Mouse (Mus musculus) forebrain, embryonic 10.5 days (tissue): ENCODE measurements around the gene Alg12. TPM values are rescaled to one million over a fixed set of nuclear protein-coding genes. Genes with fewer than 3 reads are reported as not detected.

ENCODE experiments used
- DNase-seq: peaks from one replicate; pipeline ENCODE4 v3.0.0-alpha.2; 2017; ENCODE audit warnings: low spot score; ENCODE audit errors: extremely low spot score
- H3K27ac ChIP-seq: fragments of 300-500 bp; sonication (generic); 2 replicates; pipeline ENCODE4 v1.5.1; 2016; ENCODE audit warnings: mild to moderate bottlenecking
- H3K27me3 ChIP-seq: fragments of 300-500 bp; sonication (generic); 2 replicates; pipeline ENCODE4 v1.6.1; 2016; ENCODE audit warnings: mild to moderate bottlenecking; ENCODE audit not compliant: poor library complexity, severe bottlenecking
- H3K36me3 ChIP-seq: fragments of 300-500 bp; sonication (generic); replicated peaks from 2 replicates; pipeline ENCODE4 v1.6.1; 2016; ENCODE audit warnings: mild to moderate bottlenecking, moderate library complexity
- H3K4me1 ChIP-seq: fragments of 300-500 bp; sonication (generic); 2 replicates; pipeline ENCODE4 v1.6.1; 2016
- H3K4me3 ChIP-seq: fragments of 300-500 bp; sonication (generic); 2 replicates; pipeline ENCODE4 v1.5.1; 2016; ENCODE audit warnings: mild to moderate bottlenecking, moderate library complexity
- H3K9me3 ChIP-seq: fragments of 300-500 bp; sonication (generic); 2 replicates; pipeline ENCODE4 v1.6.1; 2016; ENCODE audit warnings: mild to moderate bottlenecking, moderate library complexity
- WGBS: fragments of 180-500 bp; shearing (Covaris S2); methylation state at CpG from one replicate; pipeline ENCODE4 v1.1.7; 2016; 5-methylcytosine and 5-hydroxymethylcytosine counted together
- polyA plus RNA-seq: library from polyadenylated mRNA; unstranded; fragments of >200 nt; fragmentation: Nextera tagmentation; extraction: Ambion mirVana; gene quantifications from 2 replicates; pipeline ENCODE4 v1.2.1, GENCODE M21; 2016

The Alg12 gene
- polyA plus RNA-seq, 1 experiment from 2014 or later: 11.4 TPM

GRCm38 (mm10) chr15:88837199-88837932 lies 18.2 kb upstream of the Alg12 start:
- DNase-seq: peak; percentile 74
- Histone ChIP-seq H3K36me3 (no peaks in the 10 kb centered on the region), H3K9me3 (no peaks in the 10 kb centered on the region), H3K4me3 (peak overlapping the region; percentile 60), H3K4me1 (peaks cover 37% of the 10 kb centered on the region), H3K27ac (peak overlapping the region; percentile 83), H3K27me3 (no peaks in the 10 kb centered on the region)
- under 1% methylated on average over 39 of the region's 39 CpGs for WGBS

GRCm38 (mm10) chr15:88836571-88836970 lies 17.5 kb upstream of the Alg12 start:
- WGBS: 80% methylated on average over 5 of the region's 5 CpGs
- no peaks in the 10 kb centered on the region for H3K9me3 ChIP-seq
- peaks cover 37% of the 10 kb centered on the region for H3K4me1 ChIP-seq
- no peak overlapping the region for H3K27ac ChIP-seq
- no peak for DNase-seq
- no peaks in the 10 kb centered on the region for H3K36me3 ChIP-seq
- no peaks in the 10 kb centered on the region for H3K27me3 ChIP-seq
- H3K4me3 ChIP-seq: peak overlapping the region; percentile 60

GRCm38 (mm10) chr15:88836031-88836430 lies 16.9 kb upstream of the Alg12 start:
- DNase-seq: no peak
- no peak overlapping the region for H3K27ac ChIP-seq
- H3K4me1 ChIP-seq: peaks cover 37% of the 10 kb centered on the region
- no peaks in the 10 kb centered on the region for H3K9me3 ChIP-seq
- no peaks in the 10 kb centered on the region for H3K36me3 ChIP-seq
- WGBS: 85% methylated on average over 6 of the region's 6 CpGs
- H3K4me3 ChIP-seq: no peak overlapping the region
- no peaks in the 10 kb centered on the region for H3K27me3 ChIP-seq

GRCm38 (mm10) chr15:88832536-88832935 lies 13.4 kb upstream of the Alg12 start:
- H3K4me1 ChIP-seq: peaks cover 25% of the 10 kb centered on the region
- WGBS: 87% methylated on average over 9 of the region's 9 CpGs
- DNase-seq: no peak
- no peaks in the 10 kb centered on the region for H3K27me3 ChIP-seq
- no peaks in the 10 kb centered on the region for H3K9me3 ChIP-seq
- no peak overlapping the region for H3K4me3 ChIP-seq
- H3K27ac ChIP-seq: no peak overlapping the region
- peaks cover 3% of the 10 kb centered on the region for H3K36me3 ChIP-seq

- H3K36me3 ChIP-seq: peaks cover 14% of the 10 kb centered on the region
- DNase-seq: no peak
- no peaks in the 10 kb centered on the region for H3K27me3 ChIP-seq
- H3K27ac ChIP-seq: no peak overlapping the region
- H3K9me3 ChIP-seq: no peaks in the 10 kb centered on the region
- no peak overlapping the region for H3K4me3 ChIP-seq
- 81% methylated on average over 5 of the region's 5 CpGs for WGBS
- peaks cover 14% of the 10 kb centered on the region for H3K4me1 ChIP-seq
These were observed 12.4 kb upstream of the Alg12 start for GRCm38 (mm10) chr15:88831482-88831881.

- Histone ChIP-seq H3K36me3 (peaks cover 22% of the 10 kb centered on the region), H3K4me1 (peaks cover 13% of the 10 kb centered on the region), H3K27me3 (no peaks in the 10 kb centered on the region), H3K9me3 (no peaks in the 10 kb centered on the region), H3K27ac (no peak overlapping the region), H3K4me3 (no peak overlapping the region)
- no peak for DNase-seq
- WGBS: 83% methylated on average over 5 of the region's 5 CpGs
These were observed 11.6 kb upstream of the Alg12 start for GRCm38 (mm10) chr15:88830696-88831095.

- Histone ChIP-seq H3K4me1 (peaks cover 13% of the 10 kb centered on the region), H3K27ac (no peak overlapping the region), H3K4me3 (no peak overlapping the region), H3K27me3 (no peaks in the 10 kb centered on the region), H3K36me3 (peaks cover 29% of the 10 kb centered on the region), H3K9me3 (no peaks in the 10 kb centered on the region)
- 80% methylated on average over 6 of the region's 6 CpGs for WGBS
- DNase-seq: no peak
These were observed 10.8 kb upstream of the Alg12 start for GRCm38 (mm10) chr15:88829791-88830440.

GRCm38 (mm10) chr15:88828800-88829705 lies 9.9 kb upstream of the Alg12 start:
- Histone ChIP-seq H3K27ac (0 out of 2 replicates have a peak overlapping the region, but pooled peaks have one; percentile 1), H3K4me3 (0 out of 2 replicates have a peak overlapping the region, but pooled peaks have one; percentile 5), H3K27me3 (no peaks in the 10 kb centered on the region), H3K9me3 (no peaks in the 10 kb centered on the region), H3K36me3 (peaks cover 38% of the 10 kb centered on the region), H3K4me1 (peaks cover 13% of the 10 kb centered on the region)
- 57% methylated on average over 17 of the region's 17 CpGs for WGBS
- DNase-seq: peak; percentile 83

- no peaks in the 10 kb centered on the region for H3K9me3 ChIP-seq
- 0 out of 2 replicates have a peak overlapping the region, but pooled peaks have one; percentile 5 for H3K4me3 ChIP-seq
- 27% methylated on average over 9 of the region's 9 CpGs for WGBS
- H3K27ac ChIP-seq: 0 out of 2 replicates have a peak overlapping the region, but pooled peaks have one; percentile 1
- peaks cover 13% of the 10 kb centered on the region for H3K4me1 ChIP-seq
- H3K27me3 ChIP-seq: no peaks in the 10 kb centered on the region
- H3K36me3 ChIP-seq: peaks cover 47% of the 10 kb centered on the region
- DNase-seq: peak; percentile 74
These were observed 9.1 kb upstream of the Alg12 start for GRCm38 (mm10) chr15:88827991-88828799.

- Histone ChIP-seq H3K36me3 (peaks cover 54% of the 10 kb centered on the region), H3K4me3 (no peak overlapping the region), H3K27me3 (no peaks in the 10 kb centered on the region), H3K9me3 (no peaks in the 10 kb centered on the region), H3K27ac (no peak overlapping the region), H3K4me1 (peaks cover 13% of the 10 kb centered on the region)
- DNase-seq: no peak
- 90% methylated on average over 6 of the region's 6 CpGs for WGBS
These were observed 8.3 kb upstream of the Alg12 start for GRCm38 (mm10) chr15:88827466-88827865.

GRCm38 (mm10) chr15:88823376-88823775 lies 4.3 kb upstream of the Alg12 start:
- Histone ChIP-seq H3K4me3 (no peak overlapping the region), H3K27ac (no peak overlapping the region), H3K36me3 (peaks cover 68% of the 10 kb centered on the region), H3K4me1 (peaks cover 25% of the 10 kb centered on the region), H3K27me3 (no peaks in the 10 kb centered on the region), H3K9me3 (no peaks in the 10 kb centered on the region)
- 92% methylated on average over 5 of the region's 5 CpGs for WGBS
- no peak for DNase-seq

- Histone ChIP-seq H3K4me3 (no peak overlapping the region), H3K9me3 (no peaks in the 10 kb centered on the region), H3K27ac (no peak overlapping the region), H3K27me3 (no peaks in the 10 kb centered on the region), H3K4me1 (peaks cover 23% of the 10 kb centered on the region), H3K36me3 (peaks cover 64% of the 10 kb centered on the region)
- DNase-seq: no peak
- WGBS: 95% methylated on average over 7 of the region's 7 CpGs
These were observed 3.4 kb upstream of the Alg12 start for GRCm38 (mm10) chr15:88822513-88822912.
